Mouse (Mus musculus): ENCODE data around the gene Sulf2. TPM values are rescaled to one million over a fixed set of nuclear protein-coding genes. Genes with fewer than 3 reads are reported as not detected.

Sulf2 gene
- polyA plus RNA-seq, 1 experiment from 2014 or later: 235 TPM

GRCm38 (mm10) chr2:166082661-166083060 is 72.8 kb downstream of the Sulf2 start:
- Histone ChIP-seq H3K4me2 (replicated peaks; ENCODE audit: low read depth, low read length) (no peak overlapping the region), H3K9ac (replicated peaks; ENCODE audit: low read depth, low read length) (no peak overlapping the region), H3K9me3 (ENCODE audit: control insufficient read depth, low read depth, low read length) (no peaks in the 10 kb centered on the region), H3K36me3 (ENCODE audit: control insufficient read depth, insufficient read depth, low read length) (peaks cover 39% of the 10 kb centered on the region), H3K4me1 (ENCODE audit: control insufficient read depth, insufficient read depth, low read length) (peaks cover 11% of the 10 kb centered on the region; the same call in 1 of the 2 replicates), H3K27me3 (ENCODE audit: control insufficient read depth, insufficient read depth, low read length) (no peaks in the 10 kb centered on the region), H3K27ac (ENCODE audit: low read length) (no peak overlapping the region), H3K4me3 (ENCODE audit: low read depth, low read length) (no peak overlapping the region)
- WGBS: 79% methylated on average over 10 of the region's 10 CpGs
- ATAC-seq (ENCODE audit: insufficient number of reproducible peaks, insufficient read depth, low FRiP score, low read depth): no peak

- Histone ChIP-seq H3K27ac (ENCODE audit: low read length) (no peak overlapping the region), H3K36me3 (ENCODE audit: control insufficient read depth, insufficient read depth, low read length) (peaks cover 40% of the 10 kb centered on the region), H3K27me3 (ENCODE audit: control insufficient read depth, insufficient read depth, low read length) (no peaks in the 10 kb centered on the region), H3K9ac (replicated peaks; ENCODE audit: low read depth, low read length) (no peak overlapping the region), H3K9me3 (ENCODE audit: control insufficient read depth, low read depth, low read length) (no peaks in the 10 kb centered on the region), H3K4me1 (ENCODE audit: control insufficient read depth, insufficient read depth, low read length) (peaks cover 11% of the 10 kb centered on the region; the same call in 1 of the 2 replicates), H3K4me3 (ENCODE audit: low read depth, low read length) (no peak overlapping the region), H3K4me2 (replicated peaks; ENCODE audit: low read depth, low read length) (no peak overlapping the region)
- WGBS: 55% methylated on average over 5 of the region's 5 CpGs
- no peak for ATAC-seq (ENCODE audit: insufficient number of reproducible peaks, insufficient read depth, low FRiP score, low read depth)
Observed at GRCm38 (mm10) chr2:166082193-166082592, 73.3 kb downstream of the Sulf2 start.

GRCm38 (mm10) chr2:166080967-166081750 is 74.3 kb downstream of the Sulf2 start:
- no peaks in the 10 kb centered on the region for H3K9me3 ChIP-seq (ENCODE audit: control insufficient read depth, low read depth, low read length)
- H3K4me2 ChIP-seq (replicated peaks; ENCODE audit: low read depth, low read length): no peak overlapping the region
- H3K9ac ChIP-seq (replicated peaks; ENCODE audit: low read depth, low read length): no peak overlapping the region
- H3K27me3 ChIP-seq (ENCODE audit: control insufficient read depth, insufficient read depth, low read length): no peaks in the 10 kb centered on the region
- peaks cover 31% of the 10 kb centered on the region for H3K36me3 ChIP-seq (ENCODE audit: control insufficient read depth, insufficient read depth, low read length)
- no peak overlapping the region; the same call in 1 of the 2 replicates for H3K27ac ChIP-seq (ENCODE audit: low read length)
- no peak for ATAC-seq (ENCODE audit: insufficient number of reproducible peaks, insufficient read depth, low FRiP score, low read depth)
- peaks cover 11% of the 10 kb centered on the region; the same call in 1 of the 2 replicates for H3K4me1 ChIP-seq (ENCODE audit: control insufficient read depth, insufficient read depth, low read length)
- WGBS: 84% methylated on average over 21 of the region's 21 CpGs
- no peak overlapping the region for H3K4me3 ChIP-seq (ENCODE audit: low read depth, low read length)

- Histone ChIP-seq H3K9me3 (ENCODE audit: control insufficient read depth, low read depth, low read length) (no peaks in the 10 kb centered on the region), H3K4me1 (ENCODE audit: control insufficient read depth, insufficient read depth, low read length) (peaks cover 11% of the 10 kb centered on the region; the same call in 1 of the 2 replicates), H3K27me3 (ENCODE audit: control insufficient read depth, insufficient read depth, low read length) (no peaks in the 10 kb centered on the region), H3K27ac (ENCODE audit: low read length) (peak overlapping the region; percentile 13; the same call in 1 of the 2 replicates), H3K4me3 (ENCODE audit: low read depth, low read length) (no peak overlapping the region), H3K4me2 (replicated peaks; ENCODE audit: low read depth, low read length) (no peak overlapping the region), H3K9ac (replicated peaks; ENCODE audit: low read depth, low read length) (no peak overlapping the region), H3K36me3 (ENCODE audit: control insufficient read depth, insufficient read depth, low read length) (peaks cover 25% of the 10 kb centered on the region)
- peak; percentile 78 for ATAC-seq (ENCODE audit: insufficient number of reproducible peaks, insufficient read depth, low FRiP score, low read depth)
- 51% methylated on average over 17 of the region's 17 CpGs for WGBS
Observed at GRCm38 (mm10) chr2:166079961-166080885, 75.2 kb downstream of the Sulf2 start.

GRCm38 (mm10) chr2:166079231-166079630 is 76.2 kb downstream of the Sulf2 start:
- no peaks in the 10 kb centered on the region for H3K9me3 ChIP-seq (ENCODE audit: control insufficient read depth, low read depth, low read length)
- 86% methylated on average over 14 of the region's 14 CpGs for WGBS
- H3K27me3 ChIP-seq (ENCODE audit: control insufficient read depth, insufficient read depth, low read length): no peaks in the 10 kb centered on the region
- peak overlapping the region; percentile 13; the same call in 1 of the 2 replicates for H3K27ac ChIP-seq (ENCODE audit: low read length)
- no peak for ATAC-seq (ENCODE audit: insufficient number of reproducible peaks, insufficient read depth, low FRiP score, low read depth)
- H3K4me2 ChIP-seq (replicated peaks; ENCODE audit: low read depth, low read length): no peak overlapping the region
- peaks cover 11% of the 10 kb centered on the region; the same call in 1 of the 2 replicates for H3K4me1 ChIP-seq (ENCODE audit: control insufficient read depth, insufficient read depth, low read length)
- H3K9ac ChIP-seq (replicated peaks; ENCODE audit: low read depth, low read length): no peak overlapping the region
- no peak overlapping the region for H3K4me3 ChIP-seq (ENCODE audit: low read depth, low read length)
- peaks cover 26% of the 10 kb centered on the region for H3K36me3 ChIP-seq (ENCODE audit: control insufficient read depth, insufficient read depth, low read length)

GRCm38 (mm10) chr2:166077371-166077770 is 78.1 kb downstream of the Sulf2 start:
- H3K4me1 ChIP-seq (ENCODE audit: control insufficient read depth, insufficient read depth, low read length): peaks cover 6% of the 10 kb centered on the region; the same call in 1 of the 2 replicates
- ATAC-seq (ENCODE audit: insufficient number of reproducible peaks, insufficient read depth, low FRiP score, low read depth): no peak
- no peak overlapping the region for H3K4me2 ChIP-seq (replicated peaks; ENCODE audit: low read depth, low read length)
- peaks cover 34% of the 10 kb centered on the region for H3K36me3 ChIP-seq (ENCODE audit: control insufficient read depth, insufficient read depth, low read length)
- no peaks in the 10 kb centered on the region for H3K27me3 ChIP-seq (ENCODE audit: control insufficient read depth, insufficient read depth, low read length)
- H3K9ac ChIP-seq (replicated peaks; ENCODE audit: low read depth, low read length): no peak overlapping the region
- H3K4me3 ChIP-seq (ENCODE audit: low read depth, low read length): no peak overlapping the region
- no peaks in the 10 kb centered on the region for H3K9me3 ChIP-seq (ENCODE audit: control insufficient read depth, low read depth, low read length)
- H3K27ac ChIP-seq (ENCODE audit: low read length): no peak overlapping the region
- 91% methylated on average over 9 of the region's 9 CpGs for WGBS

GRCm38 (mm10) chr2:166074322-166074721 is 81.1 kb downstream of the Sulf2 start:
- Histone ChIP-seq H3K4me3 (ENCODE audit: low read depth, low read length) (no peak overlapping the region), H3K9ac (replicated peaks; ENCODE audit: low read depth, low read length) (no peak overlapping the region), H3K27me3 (ENCODE audit: control insufficient read depth, insufficient read depth, low read length) (no peaks in the 10 kb centered on the region), H3K4me1 (ENCODE audit: control insufficient read depth, insufficient read depth, low read length) (no peaks in the 10 kb centered on the region), H3K36me3 (ENCODE audit: control insufficient read depth, insufficient read depth, low read length) (peaks cover 50% of the 10 kb centered on the region), H3K4me2 (replicated peaks; ENCODE audit: low read depth, low read length) (no peak overlapping the region), H3K9me3 (ENCODE audit: control insufficient read depth, low read depth, low read length) (no peaks in the 10 kb centered on the region), H3K27ac (ENCODE audit: low read length) (no peak overlapping the region; the same call in 1 of the 2 replicates)
- ATAC-seq (ENCODE audit: insufficient number of reproducible peaks, insufficient read depth, low FRiP score, low read depth): no peak
- WGBS: 62% methylated on average over 6 of the region's 6 CpGs

- no peak overlapping the region for H3K4me2 ChIP-seq (replicated peaks; ENCODE audit: low read depth, low read length)
- no peaks in the 10 kb centered on the region for H3K4me1 ChIP-seq (ENCODE audit: control insufficient read depth, insufficient read depth, low read length)
- no peak for ATAC-seq (ENCODE audit: insufficient number of reproducible peaks, insufficient read depth, low FRiP score, low read depth)
- peaks cover 56% of the 10 kb centered on the region for H3K36me3 ChIP-seq (ENCODE audit: control insufficient read depth, insufficient read depth, low read length)
- 66% methylated on average over 10 of the region's 10 CpGs for WGBS
- no peak overlapping the region for H3K27ac ChIP-seq (ENCODE audit: low read length)
- H3K9me3 ChIP-seq (ENCODE audit: control insufficient read depth, low read depth, low read length): no peaks in the 10 kb centered on the region
- H3K27me3 ChIP-seq (ENCODE audit: control insufficient read depth, insufficient read depth, low read length): no peaks in the 10 kb centered on the region
- H3K4me3 ChIP-seq (ENCODE audit: low read depth, low read length): no peak overlapping the region
- no peak overlapping the region for H3K9ac ChIP-seq (replicated peaks; ENCODE audit: low read depth, low read length)
Observed at GRCm38 (mm10) chr2:166073082-166073481, 82.4 kb downstream of the Sulf2 start.

Measured in stomach, embryonic 14.5 days (tissue).